Mouse (Mus musculus) testis, postnatal 10 days (tissue): ENCODE results near the gene Mvb12b.

Source experiments
- DNase-seq: peaks from one replicate; pipeline ENCODE4 v3.0.0; 2021; ENCODE audit warnings: low spot score

The Mvb12b gene

GRCm38 (mm10) chr2:33720380-33720898, 167.3 kb downstream of the Mvb12b start:
- no peak for DNase-seq

- DNase-seq = no peak
These were observed 168.2 kb downstream of the Mvb12b start for GRCm38 (mm10) chr2:33719339-33720066.

- DNase-seq = no peak
These were observed 169.2 kb downstream of the Mvb12b start for GRCm38 (mm10) chr2:33718561-33718960.

- no peak for DNase-seq
These were observed 169.9 kb downstream of the Mvb12b start for GRCm38 (mm10) chr2:33717821-33718351.

- DNase-seq = no peak
These were observed 170.4 kb downstream of the Mvb12b start for GRCm38 (mm10) chr2:33717378-33717777.

- DNase-seq = no peak
These were observed 170.9 kb downstream of the Mvb12b start for GRCm38 (mm10) chr2:33716878-33717277.

GRCm38 (mm10) chr2:33714932-33715331, 172.8 kb downstream of the Mvb12b start:
- no peak for DNase-seq

GRCm38 (mm10) chr2:33713580-33714260, 174.0 kb downstream of the Mvb12b start:
- DNase-seq = no peak

GRCm38 (mm10) chr2:33712811-33713210, 174.9 kb downstream of the Mvb12b start:
- DNase-seq = no peak

GRCm38 (mm10) chr2:33708831-33709230, 178.9 kb downstream of the Mvb12b start:
- no peak for DNase-seq

- no peak for DNase-seq
These were observed 179.7 kb downstream of the Mvb12b start for GRCm38 (mm10) chr2:33708096-33708495.

- DNase-seq = no peak
These were observed 181.3 kb downstream of the Mvb12b start for GRCm38 (mm10) chr2:33706403-33706802.

- no peak for DNase-seq
These were observed 181.9 kb downstream of the Mvb12b start for GRCm38 (mm10) chr2:33705687-33706320.

GRCm38 (mm10) chr2:33703286-33703685, 184.5 kb downstream of the Mvb12b start:
- no peak for DNase-seq

- DNase-seq = peak; percentile 72
These were observed 185.0 kb downstream of the Mvb12b start for GRCm38 (mm10) chr2:33702705-33703104.

GRCm38 (mm10) chr2:33701446-33701815, 186.3 kb downstream of the Mvb12b start:
- DNase-seq = no peak

- DNase-seq = no peak
These were observed 186.9 kb downstream of the Mvb12b start for GRCm38 (mm10) chr2:33700581-33701445.

GRCm38 (mm10) chr2:33698898-33699297, 188.8 kb downstream of the Mvb12b start:
- peak; percentile 60 for DNase-seq

GRCm38 (mm10) chr2:33696428-33696827, 191.3 kb downstream of the Mvb12b start:
- DNase-seq = no peak

GRCm38 (mm10) chr2:33693931-33694330, 193.8 kb downstream of the Mvb12b start:
- DNase-seq = no peak

- DNase-seq = peak; percentile 80
These were observed 197.8 kb downstream of the Mvb12b start for GRCm38 (mm10) chr2:33689880-33690462.
